Mouse (Mus musculus) liver, embryonic 13.5 days (tissue): Measurements from ENCODE around the gene Ppara. TPM values are rescaled to one million over a fixed set of nuclear protein-coding genes. Genes with fewer than 3 reads are reported as not detected.
"Not testable (repeated sequence)": the region's sequence is repeated elsewhere in the genome, so short reads cannot be mapped to it uniquely, and the experiment has no call there.

Experiments used
- ATAC-seq: fragments of 200-750 bp; cut with Nextera tagmentation; 2 replicates; pipeline ENCODE4 v1.8.0; 2017; ENCODE audit warnings: low read depth, mild to moderate bottlenecking, moderate number of reproducible peaks, moderate library complexity
- DNase-seq: peaks from one replicate; pipeline ENCODE4 v3.0.0; 2022
- H3K27ac ChIP-seq: fragments of 300-500 bp; sonication (generic); 2 replicates; pipeline ENCODE4 v1.5.1; 2015; ENCODE audit warnings: moderate library complexity, mild to moderate bottlenecking, inconsistent platforms
- H3K27me3 ChIP-seq: fragments of 300-500 bp; sonication (generic); 2 replicates; pipeline ENCODE4 v1.6.1; 2015; ENCODE audit warnings: mild to moderate bottlenecking, inconsistent platforms
- H3K36me3 ChIP-seq: fragments of 300-500 bp; sonication (generic); 2 replicates; pipeline ENCODE4 v1.6.1; 2015; ENCODE audit warnings: mild to moderate bottlenecking, inconsistent platforms
- H3K4me1 ChIP-seq: fragments of 300-500 bp; sonication (generic); replicated peaks from 2 replicates; pipeline ENCODE4 v1.6.1; 2015; ENCODE audit warnings: inconsistent platforms
- H3K4me2 ChIP-seq: fragments of 300-500 bp; sonication (generic); 2 replicates; pipeline ENCODE4 v1.6.1; 2015; ENCODE audit warnings: inconsistent platforms, mild to moderate bottlenecking, moderate library complexity
- H3K4me3 ChIP-seq: fragments of 300-500 bp; sonication (generic); replicated peaks from 2 replicates; pipeline ENCODE4 v1.5.1; 2015; ENCODE audit warnings: mild to moderate bottlenecking, inconsistent platforms
- H3K9ac ChIP-seq: fragments of 300-500 bp; sonication (generic); 2 replicates; pipeline ENCODE4 v1.6.1; 2015; ENCODE audit warnings: mild to moderate bottlenecking, inconsistent platforms
- H3K9me3 ChIP-seq: fragments of 300-500 bp; sonication (generic); replicated peaks from 2 replicates; pipeline ENCODE4 v1.6.1; 2016; ENCODE audit warnings: inconsistent platforms
- WGBS: fragments of 180-500 bp; shearing (Covaris S2); methylation state at CpG from one replicate; pipeline ENCODE4 v1.1.7; 2015; ENCODE audit not compliant: insufficient replicate concordance; 5-methylcytosine and 5-hydroxymethylcytosine counted together
- polyA plus RNA-seq: library from polyadenylated mRNA; unstranded; fragments of >200 nt; fragmentation: Nextera tagmentation; extraction: Ambion mirVana; gene quantifications from 2 replicates; pipeline ENCODE4 v1.2.1, GENCODE M21; 2015

Ppara gene
- polyA plus RNA-seq, 1 experiment from 2014 or later, result 7.5 TPM

DNA sequence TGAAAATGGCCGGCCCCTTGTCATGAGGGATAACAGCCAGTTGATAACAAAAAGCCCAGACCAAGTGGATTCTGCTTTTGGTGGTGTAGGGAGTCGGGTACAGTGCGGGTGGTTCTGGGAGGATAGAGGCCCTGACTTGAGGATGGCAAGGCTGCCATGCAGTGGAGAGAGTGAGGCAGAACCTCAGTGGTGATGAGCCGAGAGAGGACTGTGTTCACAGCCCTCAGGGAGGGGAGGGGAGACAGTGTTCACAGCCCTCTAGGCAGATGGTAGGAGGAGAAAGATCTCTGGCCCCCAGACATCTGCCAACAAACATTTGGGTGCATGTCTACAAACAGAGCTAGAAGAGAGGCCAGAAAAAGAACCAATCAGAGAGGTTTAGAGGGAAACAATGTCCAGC lies 28.0 kb downstream of the Ppara start:
- peaks cover 4% of the 10 kb centered on the region; the same call in 1 of the 2 replicates for H3K9me3 ChIP-seq
- 55% methylated on average over 4 of the region's 4 CpGs for WGBS
- no peak overlapping the region for H3K9ac ChIP-seq
- ATAC-seq (no peak), DNase-seq (no peak)
- H3K27ac ChIP-seq, result no peak overlapping the region
- H3K4me2 ChIP-seq, result no peak overlapping the region
- no peak overlapping the region for H3K4me3 ChIP-seq
- H3K36me3 ChIP-seq, result peaks cover 4% of the 10 kb centered on the region; the same call in 1 of the 2 replicates
- no peaks in the 10 kb centered on the region for H3K27me3 ChIP-seq
- H3K4me1 ChIP-seq, result no peaks in the 10 kb centered on the region

GRCm38 (mm10) chr15:85765022-85765421 lies 30.2 kb downstream of the Ppara start:
- Histone ChIP-seq H3K4me2 (no peak overlapping the region), H3K9me3 (no peaks in the 10 kb centered on the region), H3K4me1 (0 out of 2 replicates have a peak, but pooled peaks cover 5% of the 10 kb centered on the region), H3K9ac (no peak overlapping the region), H3K27me3 (no peaks in the 10 kb centered on the region), H3K4me3 (no peak overlapping the region), H3K27ac (no peak overlapping the region), H3K36me3 (no peaks in the 10 kb centered on the region)
- DNase-seq (no peak), ATAC-seq (no peak)
- whole genome bisulfite sequencing, result 28% methylated on average over 3 of the region's 3 CpGs

DNA sequence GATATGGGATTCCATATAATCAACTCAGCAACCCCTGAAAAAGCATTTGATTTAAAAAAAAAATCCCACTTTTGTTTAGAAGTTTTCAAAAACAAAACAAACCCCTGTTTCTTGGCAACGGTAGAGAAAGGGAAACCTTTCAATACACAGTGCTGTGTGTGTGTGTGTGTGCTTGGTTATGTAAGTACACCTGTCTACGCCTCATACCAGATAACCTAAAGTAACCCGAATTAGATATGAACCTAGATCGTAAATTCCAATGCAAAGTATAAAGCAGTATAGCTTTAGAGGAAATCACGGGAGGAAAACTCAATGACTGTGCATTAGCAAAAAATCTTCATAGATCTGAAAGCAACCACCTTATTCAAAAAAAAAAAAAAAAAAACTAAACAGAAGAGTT lies 31.9 kb downstream of the Ppara start:
- H3K27ac ChIP-seq, result no peak overlapping the region
- no peaks in the 10 kb centered on the region for H3K9me3 ChIP-seq
- 68% methylated on average over 5 of the region's 5 CpGs for WGBS
- H3K4me3 ChIP-seq, result no peak overlapping the region
- no peak for DNase-seq
- no peak for ATAC-seq
- 0 out of 2 replicates have a peak, but pooled peaks cover 5% of the 10 kb centered on the region for H3K4me1 ChIP-seq
- H3K27me3 ChIP-seq, result no peaks in the 10 kb centered on the region
- H3K9ac ChIP-seq, result no peak overlapping the region
- no peak overlapping the region for H3K4me2 ChIP-seq
- H3K36me3 ChIP-seq, result no peaks in the 10 kb centered on the region

GRCm38 (mm10) chr15:85768991-85769390 lies 34.2 kb downstream of the Ppara start:
- ATAC-seq (no peak), DNase-seq (no peak)
- no peaks in the 10 kb centered on the region for H3K36me3 ChIP-seq
- H3K9ac ChIP-seq, result no peak overlapping the region
- H3K4me2 ChIP-seq, result no peak overlapping the region
- no peaks in the 10 kb centered on the region for H3K9me3 ChIP-seq
- no peak overlapping the region for H3K27ac ChIP-seq
- H3K4me1 ChIP-seq, result 0 out of 2 replicates have a peak, but pooled peaks cover 5% of the 10 kb centered on the region
- H3K27me3 ChIP-seq, result no peaks in the 10 kb centered on the region
- no peak overlapping the region for H3K4me3 ChIP-seq
- 76% methylated on average over 8 of the region's 8 CpGs for WGBS

GRCm38 (mm10) chr15:85771306-85772121 lies 36.7 kb downstream of the Ppara start:
- H3K4me1 ChIP-seq, result peaks cover 13% of the 10 kb centered on the region; the same call in 1 of the 2 replicates
- no peaks in the 10 kb centered on the region for H3K9me3 ChIP-seq
- ATAC-seq, result peak; percentile 69
- no peaks in the 10 kb centered on the region for H3K27me3 ChIP-seq
- H3K4me3 ChIP-seq, result no peak overlapping the region
- peak overlapping the region; percentile 78 for H3K27ac ChIP-seq
- no peak overlapping the region for H3K4me2 ChIP-seq
- WGBS, result 62% methylated on average over 17 of the region's 17 CpGs
- no peak overlapping the region for H3K9ac ChIP-seq
- DNase-seq, result no peak
- H3K36me3 ChIP-seq, result no peaks in the 10 kb centered on the region

GRCm38 (mm10) chr15:85772146-85772740 lies 37.5 kb downstream of the Ppara start:
- no peaks in the 10 kb centered on the region for H3K9me3 ChIP-seq
- 49% methylated on average over 11 of the region's 11 CpGs for WGBS

GRCm38 (mm10) chr15:85774419-85774818 lies 39.6 kb downstream of the Ppara start:
- no peak overlapping the region for H3K9ac ChIP-seq
- H3K36me3 ChIP-seq, result no peaks in the 10 kb centered on the region
- no peak overlapping the region for H3K4me3 ChIP-seq
- no peaks in the 10 kb centered on the region for H3K9me3 ChIP-seq
- DNase-seq (no peak), ATAC-seq (no peak)
- peaks cover 12% of the 10 kb centered on the region; the same call in 1 of the 2 replicates for H3K4me1 ChIP-seq
- H3K27me3 ChIP-seq, result no peaks in the 10 kb centered on the region
- no peak overlapping the region for H3K27ac ChIP-seq
- no peak overlapping the region for H3K4me2 ChIP-seq
- WGBS, result 67% methylated on average over 9 of the region's 9 CpGs

More at GRCm38 (mm10) chr15:85772146-85772740, 37.5 kb downstream of the Ppara start:
- no peak overlapping the region for H3K4me3 ChIP-seq
- DNase-seq (no peak), ATAC-seq (0 out of 2 replicates have a peak, but pooled peaks have one; percentile 10)
- peaks cover 17% of the 10 kb centered on the region; the same call in 1 of the 2 replicates for H3K4me1 ChIP-seq
- H3K9ac ChIP-seq, result no peak overlapping the region
- H3K27me3 ChIP-seq, result no peaks in the 10 kb centered on the region
- H3K27ac ChIP-seq, result peak overlapping the region; percentile 67
- H3K36me3 ChIP-seq, result no peaks in the 10 kb centered on the region
- 0 out of 2 replicates have a peak overlapping the region, but pooled peaks have one; percentile 10 for H3K4me2 ChIP-seq

- 68% methylated on average over 7 of the region's 7 CpGs for WGBS
- no peak for ATAC-seq
- H3K27ac ChIP-seq, result no peak overlapping the region
- no peak overlapping the region for H3K4me3 ChIP-seq
- H3K4me2 ChIP-seq, result no peak overlapping the region
- no peaks in the 10 kb centered on the region for H3K36me3 ChIP-seq
- no peak overlapping the region for H3K9ac ChIP-seq
- no peaks in the 10 kb centered on the region for H3K9me3 ChIP-seq
- H3K4me1 ChIP-seq, result peaks cover 12% of the 10 kb centered on the region; the same call in 1 of the 2 replicates
- DNase-seq, result no peak
- H3K27me3 ChIP-seq, result no peaks in the 10 kb centered on the region
Observed at GRCm38 (mm10) chr15:85775001-85775400, 40.2 kb downstream of the Ppara start.

GRCm38 (mm10) chr15:85776241-85776640 lies 41.5 kb downstream of the Ppara start:
- no peak overlapping the region for H3K9ac ChIP-seq
- no peak overlapping the region for H3K4me3 ChIP-seq
- WGBS, result 48% methylated on average over 2 of the region's 2 CpGs
- H3K27me3 ChIP-seq, result no peaks in the 10 kb centered on the region
- H3K27ac ChIP-seq, result no peak overlapping the region
- H3K4me2 ChIP-seq, result no peak overlapping the region
- DNase-seq, result no peak
- peaks cover 12% of the 10 kb centered on the region; the same call in 1 of the 2 replicates for H3K4me1 ChIP-seq
- no peaks in the 10 kb centered on the region for H3K9me3 ChIP-seq
- no peaks in the 10 kb centered on the region for H3K36me3 ChIP-seq
- ATAC-seq, result no peak

DNA sequence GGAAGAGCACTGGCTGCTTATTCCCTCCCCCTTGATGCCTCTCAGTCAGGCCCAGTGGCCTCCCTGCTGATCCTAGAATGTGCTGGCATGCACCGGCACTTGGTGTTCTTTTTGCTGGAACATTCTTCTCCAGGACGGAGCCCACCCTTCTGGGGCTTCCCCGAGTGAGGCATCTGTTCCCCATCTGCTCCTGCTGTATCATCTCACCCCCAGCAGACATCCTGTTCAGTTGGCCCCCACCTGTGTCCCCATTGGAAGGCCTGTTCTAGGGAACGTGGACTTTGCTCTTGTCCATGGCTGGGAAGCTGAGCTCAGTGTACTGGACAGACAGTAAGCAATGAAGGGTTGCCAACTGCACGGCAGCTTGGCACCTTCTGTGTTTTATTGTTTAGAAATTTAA lies 42.0 kb downstream of the Ppara start:
- ATAC-seq (peak; percentile 66; the same call in 1 of the 2 replicates), DNase-seq (no peak)
- no peak overlapping the region for H3K4me3 ChIP-seq
- H3K9me3 ChIP-seq, result no peaks in the 10 kb centered on the region
- H3K27ac ChIP-seq, result no peak overlapping the region
- no peaks in the 10 kb centered on the region for H3K36me3 ChIP-seq
- no peak overlapping the region for H3K9ac ChIP-seq
- 62% methylated on average over 5 of the region's 5 CpGs for WGBS
- H3K4me2 ChIP-seq, result no peak overlapping the region
- peaks cover 12% of the 10 kb centered on the region; the same call in 1 of the 2 replicates for H3K4me1 ChIP-seq
- no peaks in the 10 kb centered on the region for H3K27me3 ChIP-seq

GRCm38 (mm10) chr15:85778891-85779290 lies 44.1 kb downstream of the Ppara start:
- not testable (repeated sequence) for H3K27ac ChIP-seq, H3K4me2 ChIP-seq, H3K9me3 ChIP-seq, H3K36me3 ChIP-seq, H3K4me3 ChIP-seq, ATAC-seq, H3K27me3 ChIP-seq, DNase-seq, H3K9ac ChIP-seq
- WGBS, result 68% methylated on average over 6 of the region's 6 CpGs
- peaks cover 12% of the 10 kb centered on the region; the same call in 1 of the 2 replicates for H3K4me1 ChIP-seq
